Mouse (Mus musculus): Measurements from ENCODE around the gene Fam83e. TPM values are rescaled to one million over a fixed set of nuclear protein-coding genes. Genes with fewer than 3 reads are reported as not detected.

The Fam83e gene
- polyA plus RNA-seq, 1 experiment from 2014 or later: 0.65 TPM

GRCm38 (mm10) chr7:45709677-45710355, 11.2 kb upstream of the Fam83e start:
- DNase-seq (ENCODE audit: low spot score): no peak
- Histone ChIP-seq H3K4me3 (ENCODE audit: low read depth, low read length) (no peak overlapping the region), H3K4me2 (ENCODE audit: low read depth, severe bottlenecking) (no peak overlapping the region), H3K27ac (replicated peaks; ENCODE audit: low read depth, low read length) (no peak overlapping the region), H3K9ac (ENCODE audit: low read length) (no peak overlapping the region), H3K36me3 (ENCODE audit: control insufficient read depth, insufficient read depth, low read length) (peaks cover 23% of the 10 kb centered on the region; the same call in 1 of the 2 replicates), H3K4me1 (ENCODE audit: control insufficient read depth, insufficient read depth, low read length) (peaks cover 31% of the 10 kb centered on the region), H3K27me3 (ENCODE audit: control insufficient read depth, insufficient read depth, low read length) (no peaks in the 10 kb centered on the region), H3K9me3 (ENCODE audit: control insufficient read depth, low read length) (no peaks in the 10 kb centered on the region)
- ATAC-seq (ENCODE audit: insufficient number of reproducible peaks, low FRiP score, low TSS enrichment, low read depth): no peak
- WGBS: 79% methylated on average over 14 of the region's 14 CpGs

- Histone ChIP-seq H3K4me1 (ENCODE audit: control insufficient read depth, insufficient read depth, low read length) (peaks cover 30% of the 10 kb centered on the region), H3K4me2 (ENCODE audit: low read depth, severe bottlenecking) (no peak overlapping the region)
- WGBS: 94% methylated on average over 20 of the region's 20 CpGs
Measured at GRCm38 (mm10) chr7:45710477-45711191, 10.4 kb upstream of the Fam83e start.

GRCm38 (mm10) chr7:45711316-45712021, 9.5 kb upstream of the Fam83e start:
- peaks cover 23% of the 10 kb centered on the region; the same call in 1 of the 2 replicates for H3K36me3 ChIP-seq (ENCODE audit: control insufficient read depth, insufficient read depth, low read length)
- peaks cover 36% of the 10 kb centered on the region for H3K4me1 ChIP-seq (ENCODE audit: control insufficient read depth, insufficient read depth, low read length)
- no peak overlapping the region for H3K9ac ChIP-seq (ENCODE audit: low read length)
- no peaks in the 10 kb centered on the region for H3K27me3 ChIP-seq (ENCODE audit: control insufficient read depth, insufficient read depth, low read length)
- ATAC-seq (ENCODE audit: insufficient number of reproducible peaks, low FRiP score, low TSS enrichment, low read depth): no peak
- H3K4me2 ChIP-seq (ENCODE audit: low read depth, severe bottlenecking): no peak overlapping the region
- H3K27ac ChIP-seq (replicated peaks; ENCODE audit: low read depth, low read length): no peak overlapping the region
- WGBS: 94% methylated on average over 24 of the region's 24 CpGs
- no peak for DNase-seq (ENCODE audit: low spot score)
- no peaks in the 10 kb centered on the region for H3K9me3 ChIP-seq (ENCODE audit: control insufficient read depth, low read length)
- H3K4me3 ChIP-seq (ENCODE audit: low read depth, low read length): no peak overlapping the region

More at GRCm38 (mm10) chr7:45710477-45711191, 10.4 kb upstream of the Fam83e start:
- no peaks in the 10 kb centered on the region for H3K9me3 ChIP-seq (ENCODE audit: control insufficient read depth, low read length)
- no peak for ATAC-seq (ENCODE audit: insufficient number of reproducible peaks, low FRiP score, low TSS enrichment, low read depth)
- peaks cover 23% of the 10 kb centered on the region; the same call in 1 of the 2 replicates for H3K36me3 ChIP-seq (ENCODE audit: control insufficient read depth, insufficient read depth, low read length)
- H3K27ac ChIP-seq (replicated peaks; ENCODE audit: low read depth, low read length): no peak overlapping the region
- no peaks in the 10 kb centered on the region for H3K27me3 ChIP-seq (ENCODE audit: control insufficient read depth, insufficient read depth, low read length)
- H3K4me3 ChIP-seq (ENCODE audit: low read depth, low read length): 0 out of 2 replicates have a peak overlapping the region, but pooled peaks have one; percentile 1
- no peak overlapping the region for H3K9ac ChIP-seq (ENCODE audit: low read length)
- DNase-seq (ENCODE audit: low spot score): no peak

- peaks cover 23% of the 10 kb centered on the region; the same call in 1 of the 2 replicates for H3K36me3 ChIP-seq (ENCODE audit: control insufficient read depth, insufficient read depth, low read length)
- H3K9ac ChIP-seq (ENCODE audit: low read length): no peak overlapping the region
- ATAC-seq (ENCODE audit: insufficient number of reproducible peaks, low FRiP score, low TSS enrichment, low read depth) (no peak), DNase-seq (ENCODE audit: low spot score) (no peak)
- H3K9me3 ChIP-seq (ENCODE audit: control insufficient read depth, low read length): no peaks in the 10 kb centered on the region
- H3K4me3 ChIP-seq (ENCODE audit: low read depth, low read length): no peak overlapping the region
- no peak overlapping the region for H3K4me2 ChIP-seq (ENCODE audit: low read depth, severe bottlenecking)
- H3K4me1 ChIP-seq (ENCODE audit: control insufficient read depth, insufficient read depth, low read length): peaks cover 38% of the 10 kb centered on the region
- no peaks in the 10 kb centered on the region for H3K27me3 ChIP-seq (ENCODE audit: control insufficient read depth, insufficient read depth, low read length)
- WGBS: 86% methylated on average over 21 of the region's 21 CpGs
- no peak overlapping the region for H3K27ac ChIP-seq (replicated peaks; ENCODE audit: low read depth, low read length)
Measured at GRCm38 (mm10) chr7:45712022-45712757, 8.8 kb upstream of the Fam83e start.

GRCm38 (mm10) chr7:45713396-45713795, 7.6 kb upstream of the Fam83e start:
- peaks cover 23% of the 10 kb centered on the region; the same call in 1 of the 2 replicates for H3K36me3 ChIP-seq (ENCODE audit: control insufficient read depth, insufficient read depth, low read length)
- H3K4me2 ChIP-seq (ENCODE audit: low read depth, severe bottlenecking): no peak overlapping the region
- no peak for DNase-seq (ENCODE audit: low spot score)
- no peak overlapping the region for H3K27ac ChIP-seq (replicated peaks; ENCODE audit: low read depth, low read length)
- no peak overlapping the region for H3K9ac ChIP-seq (ENCODE audit: low read length)
- no peaks in the 10 kb centered on the region for H3K9me3 ChIP-seq (ENCODE audit: control insufficient read depth, low read length)
- WGBS: 95% methylated on average over 16 of the region's 16 CpGs
- ATAC-seq (ENCODE audit: insufficient number of reproducible peaks, low FRiP score, low TSS enrichment, low read depth): no peak
- peaks cover 29% of the 10 kb centered on the region for H3K4me1 ChIP-seq (ENCODE audit: control insufficient read depth, insufficient read depth, low read length)
- no peaks in the 10 kb centered on the region for H3K27me3 ChIP-seq (ENCODE audit: control insufficient read depth, insufficient read depth, low read length)
- H3K4me3 ChIP-seq (ENCODE audit: low read depth, low read length): no peak overlapping the region

GRCm38 (mm10) chr7:45713881-45714520, 7.0 kb upstream of the Fam83e start:
- Histone ChIP-seq H3K9ac (ENCODE audit: low read length) (no peak overlapping the region), H3K36me3 (ENCODE audit: control insufficient read depth, insufficient read depth, low read length) (peaks cover 23% of the 10 kb centered on the region; the same call in 1 of the 2 replicates)

GRCm38 (mm10) chr7:45714630-45715089, 6.4 kb upstream of the Fam83e start:
- H3K4me3 ChIP-seq (ENCODE audit: low read depth, low read length): peak overlapping the region; percentile 98
- H3K4me2 ChIP-seq (ENCODE audit: low read depth, severe bottlenecking): peak overlapping the region; percentile 94
- ATAC-seq (ENCODE audit: insufficient number of reproducible peaks, low FRiP score, low TSS enrichment, low read depth) (no peak; the same call in 1 of the 2 replicates), DNase-seq (ENCODE audit: low spot score) (no peak)
- no peaks in the 10 kb centered on the region for H3K27me3 ChIP-seq (ENCODE audit: control insufficient read depth, insufficient read depth, low read length)
- peaks cover 28% of the 10 kb centered on the region; the same call in 1 of the 2 replicates for H3K36me3 ChIP-seq (ENCODE audit: control insufficient read depth, insufficient read depth, low read length)
- H3K4me1 ChIP-seq (ENCODE audit: control insufficient read depth, insufficient read depth, low read length): peaks cover 21% of the 10 kb centered on the region
- 12% methylated on average over 14 of the region's 14 CpGs for WGBS
- H3K27ac ChIP-seq (replicated peaks; ENCODE audit: low read depth, low read length): 0 out of 2 replicates have a peak overlapping the region, but pooled peaks have one; percentile 12
- no peaks in the 10 kb centered on the region for H3K9me3 ChIP-seq (ENCODE audit: control insufficient read depth, low read length)
- H3K9ac ChIP-seq (ENCODE audit: low read length): peak overlapping the region; percentile 68

More at GRCm38 (mm10) chr7:45713881-45714520, 7.0 kb upstream of the Fam83e start:
- Histone ChIP-seq H3K4me1 (ENCODE audit: control insufficient read depth, insufficient read depth, low read length) (peaks cover 23% of the 10 kb centered on the region), H3K4me3 (ENCODE audit: low read depth, low read length) (peak overlapping the region; percentile 98), H3K27ac (replicated peaks; ENCODE audit: low read depth, low read length) (no peak overlapping the region), H3K9me3 (ENCODE audit: control insufficient read depth, low read length) (no peaks in the 10 kb centered on the region), H3K4me2 (ENCODE audit: low read depth, severe bottlenecking) (peak overlapping the region; percentile 94), H3K27me3 (ENCODE audit: control insufficient read depth, insufficient read depth, low read length) (no peaks in the 10 kb centered on the region)
- 84% methylated on average over 6 of the region's 6 CpGs for WGBS
- DNase-seq (ENCODE audit: low spot score) (no peak), ATAC-seq (ENCODE audit: insufficient number of reproducible peaks, low FRiP score, low TSS enrichment, low read depth) (no peak)

Measured in limb, embryonic 11.5 days (tissue).